Mouse (Mus musculus) kidney, adult 2 months (tissue): ENCODE measurements around the gene Ap1b1. TPM values are rescaled to one million over a fixed set of nuclear protein-coding genes. Genes with fewer than 3 reads are reported as not detected.
A peak's percentile ranks its signal among the peaks of the same experiment; 100 is the strongest.

Source experiments
- DNase-seq: peaks from one replicate; pipeline ENCODE4 v3.0.0; 2021
- H3K27ac ChIP-seq: fragments of 200-500 bp; 2 replicates; pipeline ENCODE4 v1.5.1; 2012; ENCODE audit warnings: low read depth, low read length, control low read depth, inconsistent platforms; ENCODE audit not compliant: insufficient read depth
- H3K27me3 ChIP-seq: fragments of 200-500 bp; replicated peaks from 2 replicates; pipeline ENCODE4 v1.6.1; 2012; ENCODE audit warnings: mild to moderate bottlenecking, moderate library complexity, low read length, inconsistent platforms; ENCODE audit not compliant: control insufficient read depth, insufficient read depth
- H3K36me3 ChIP-seq: fragments of 200-500 bp; 2 replicates; pipeline ENCODE4 v1.6.1; 2012; ENCODE audit warnings: mild to moderate bottlenecking, moderate library complexity, low read length, inconsistent platforms; ENCODE audit not compliant: control insufficient read depth, insufficient read depth
- H3K4me1 ChIP-seq: fragments of 200-500 bp; 2 replicates; pipeline ENCODE4 v1.6.1; 2011; ENCODE audit warnings: low read length; ENCODE audit not compliant: control insufficient read depth, insufficient read depth
- H3K4me3 ChIP-seq: fragments of 200-500 bp; 2 replicates; pipeline ENCODE4 v1.5.1; 2011; ENCODE audit warnings: mild to moderate bottlenecking, low read depth, low read length, control low read depth; ENCODE audit not compliant: insufficient read depth
- CTCF ChIP-seq: fragments of 200-500 bp; conservative IDR thresholded peaks from 2 replicates; pipeline ENCODE4 v1.5.1; 2011; ENCODE audit warnings: low read depth, mild to moderate bottlenecking, control low read depth, low read length, moderate library complexity, mixed read lengths; ENCODE audit not compliant: insufficient read depth, insufficient read length
- POLR2A ChIP-seq: fragments of 200-500 bp; IDR thresholded peaks from one replicate; pipeline ENCODE4 v1.6.1; 2011; ENCODE audit warnings: low read depth, low read length, control low read depth
- WGBS: fragments of 180-500 bp; shearing (Covaris S2); methylation state at CpG from one replicate; pipeline ENCODE4 v1.1.7; 2018; 5-methylcytosine and 5-hydroxymethylcytosine counted together
- polyA plus RNA-seq: library from polyadenylated mRNA; depleted of rRNA; stranded (reverse); fragments of >200 nt; gene quantifications from 2 replicates; pipeline ENCODE4 v1.2.3, GENCODE M21; 2012

Ap1b1 gene
- polyA plus RNA-seq, 1 experiment: 110 TPM

- no peak for DNase-seq
- 49% methylated on average over 13 of the region's 13 CpGs for WGBS
- H3K27ac ChIP-seq: no peak overlapping the region
- H3K4me1 ChIP-seq: peaks cover 16% of the 10 kb centered on the region
- no peaks in the 10 kb centered on the region for H3K36me3 ChIP-seq
- no peak overlapping the region for H3K4me3 ChIP-seq
- H3K27me3 ChIP-seq: no peaks in the 10 kb centered on the region
- TF ChIP-seq POLR2A: no peak
- TF ChIP-seq CTCF: no peak
These were observed 75.7 kb downstream of the Ap1b1 start for GRCm38 (mm10) chr11:5062326-5062725.

DNA sequence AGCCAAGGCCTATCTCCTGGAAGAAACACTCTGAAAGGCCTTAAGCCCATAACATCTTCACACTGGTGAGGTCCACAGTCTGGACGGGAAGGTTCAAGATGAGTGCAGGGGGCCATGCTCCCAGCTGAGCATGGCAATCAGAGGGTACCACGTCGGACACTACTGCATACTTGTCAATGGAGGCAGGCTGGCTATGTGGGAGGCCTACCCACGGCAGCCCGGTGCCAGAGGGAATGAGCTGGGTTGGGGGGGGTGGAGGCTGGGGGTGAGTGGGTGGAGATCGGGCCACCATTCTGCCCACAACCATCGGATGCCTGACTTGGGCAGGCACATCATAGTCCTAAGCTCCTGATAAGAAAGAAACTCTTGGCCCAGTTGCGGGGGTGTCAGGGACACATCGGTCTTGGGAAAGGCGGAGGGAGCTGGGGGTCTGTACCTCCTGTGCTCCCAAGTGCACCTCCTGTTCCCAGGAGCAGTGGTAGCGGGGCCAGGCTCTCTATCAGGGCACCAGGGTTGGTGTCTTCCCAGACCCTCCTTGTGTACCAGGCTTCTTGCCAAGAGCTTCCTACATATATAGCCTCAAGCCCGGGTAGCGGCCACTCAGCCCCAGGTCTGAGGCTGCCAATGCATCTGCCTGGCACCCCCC lies 76.4 kb downstream of the Ap1b1 start:
- Histone ChIP-seq H3K27ac (no peak overlapping the region), H3K27me3 (no peaks in the 10 kb centered on the region), H3K4me3 (no peak overlapping the region), H3K4me1 (peaks cover 16% of the 10 kb centered on the region), H3K36me3 (no peaks in the 10 kb centered on the region)
- 83% methylated on average over 13 of the region's 13 CpGs for WGBS
- no peak for TF ChIP-seq POLR2A
- no peak for TF ChIP-seq CTCF
- no peak for DNase-seq

DNA sequence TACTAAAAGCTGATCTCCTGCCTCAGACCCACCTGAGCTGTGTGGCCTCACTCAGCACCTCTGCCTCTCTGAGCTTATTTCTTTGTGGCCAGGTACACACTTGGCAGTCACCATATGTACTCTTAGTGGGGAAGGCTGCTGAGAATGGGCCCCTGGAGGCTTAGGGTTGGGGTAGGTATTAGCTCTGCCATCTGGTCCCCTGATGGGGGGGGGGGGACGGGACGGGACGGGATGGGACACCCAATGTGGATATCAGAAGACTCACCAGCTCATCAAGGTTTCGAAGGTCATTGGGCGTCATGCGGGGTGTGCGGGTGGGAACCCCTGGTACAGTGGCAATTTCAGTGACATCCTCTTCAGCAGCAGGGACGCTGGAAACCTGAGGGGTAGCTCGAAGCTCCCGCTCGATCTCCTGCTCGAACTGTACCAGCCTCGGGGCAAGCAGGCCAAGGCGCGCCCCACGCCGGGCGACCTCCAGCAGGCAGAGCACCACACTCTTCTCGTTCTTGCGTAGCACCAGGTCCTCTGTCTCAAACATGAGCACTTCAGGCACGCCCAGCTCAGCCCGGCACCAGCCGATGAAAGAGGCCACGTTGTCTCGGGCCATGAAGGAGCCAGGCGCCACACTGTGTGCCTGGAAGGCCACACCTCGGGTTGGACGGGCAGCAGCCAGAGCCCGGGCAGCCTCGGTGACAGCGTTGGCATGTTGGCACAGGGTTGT lies 77.1 kb downstream of the Ap1b1 start:
- DNase-seq: no peak
- TF ChIP-seq CTCF: no peak
- no peak for TF ChIP-seq POLR2A
- no peaks in the 10 kb centered on the region for H3K27me3 ChIP-seq
- WGBS: 77% methylated on average over 31 of the region's 31 CpGs
- H3K36me3 ChIP-seq: no peaks in the 10 kb centered on the region
- H3K4me3 ChIP-seq: peak overlapping the region; percentile 75; the same call in 1 of the 2 replicates
- H3K4me1 ChIP-seq: peaks cover 21% of the 10 kb centered on the region
- no peak overlapping the region for H3K27ac ChIP-seq

DNA sequence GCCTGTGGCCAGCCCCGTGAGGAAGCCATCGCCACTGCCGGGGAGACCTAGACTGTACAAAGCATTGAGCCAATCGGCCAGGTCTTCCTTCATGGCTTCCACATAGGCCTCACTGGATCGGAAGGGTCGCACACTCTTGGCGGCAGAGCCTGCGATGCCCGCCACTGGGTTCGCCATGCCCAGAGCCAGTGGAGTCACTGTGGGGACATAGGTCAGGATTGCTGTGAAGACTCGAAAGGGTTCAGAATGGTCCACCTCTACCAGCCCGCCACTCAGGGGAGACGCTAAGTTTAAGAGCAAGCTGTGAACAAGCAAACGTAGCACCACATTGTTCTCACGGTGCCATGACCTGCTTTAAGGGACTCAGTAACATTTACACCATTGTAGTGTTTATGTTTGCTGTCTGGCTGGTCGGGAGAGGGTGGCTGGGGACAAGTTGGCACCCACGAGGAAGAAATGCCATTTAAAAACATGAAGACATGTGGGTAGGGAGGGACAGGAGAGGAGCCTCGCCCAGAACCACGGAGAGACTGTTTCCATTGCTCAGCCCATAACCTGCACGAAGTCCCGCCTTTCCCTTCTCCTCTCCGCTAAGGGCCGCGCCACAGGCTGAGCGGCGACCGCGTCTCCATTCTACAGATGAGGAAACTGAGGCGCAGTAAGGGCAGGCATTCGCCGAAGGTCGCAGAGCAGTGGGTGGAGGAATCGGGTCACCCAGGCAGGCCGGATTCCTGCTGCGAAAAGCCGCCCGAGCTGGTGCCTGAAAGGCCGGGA lies 77.8 kb downstream of the Ap1b1 start:
- WGBS: 19% methylated on average over 38 of the region's 38 CpGs
- no peak for TF ChIP-seq POLR2A
- TF ChIP-seq CTCF: no peak
- Histone ChIP-seq H3K4me1 (peaks cover 19% of the 10 kb centered on the region), H3K27ac (no peak overlapping the region), H3K27me3 (no peaks in the 10 kb centered on the region), H3K36me3 (peaks cover 2% of the 10 kb centered on the region; the same call in 1 of the 2 replicates), H3K4me3 (peak overlapping the region; percentile 75)
- no peak for DNase-seq

GRCm38 (mm10) chr11:5065056-5065821 lies 78.6 kb downstream of the Ap1b1 start, which contains the start of gene Gas2l1:
Gene Gas2l1 (minus strand): TSS chr11:5065327.
- Histone ChIP-seq H3K27me3 (no peaks in the 10 kb centered on the region), H3K27ac (peak within 1 kb of the TSS; percentile 44; the same call in 1 of the 2 replicates), H3K4me1 (peaks cover 19% of the 10 kb centered on the region), H3K36me3 (peaks cover 3% of the 10 kb centered on the region), H3K4me3 (peak within 1 kb of the TSS; percentile 75)
- TF ChIP-seq CTCF (peak; percentile 75), POLR2A (no peak)
- WGBS: under 1% methylated on average over 47 of the region's 50 CpGs
- peak; percentile 95 for DNase-seq

DNA sequence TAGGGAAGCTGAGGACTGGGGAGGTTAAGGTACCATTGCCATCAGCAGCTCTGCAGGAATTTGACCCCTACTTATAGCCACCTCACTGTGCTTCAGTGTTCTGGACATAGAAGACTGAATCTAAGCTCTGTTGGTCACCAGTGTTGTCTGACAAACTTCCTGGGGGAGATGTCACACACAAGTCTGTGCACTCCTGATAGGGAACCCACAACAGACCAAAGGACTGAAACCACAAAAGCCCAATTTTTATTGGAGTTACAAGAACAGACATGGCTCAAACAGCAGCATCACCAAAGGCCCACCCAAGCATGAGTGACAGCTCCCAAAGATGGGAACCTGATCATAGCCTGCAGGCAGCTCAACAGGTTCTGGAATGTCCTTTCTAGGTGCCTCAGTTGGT lies 80.4 kb downstream of the Ap1b1 start:
- Histone ChIP-seq H3K36me3 (peaks cover 8% of the 10 kb centered on the region), H3K27ac (no peak overlapping the region), H3K4me1 (peaks cover 18% of the 10 kb centered on the region), H3K4me3 (no peak overlapping the region), H3K27me3 (no peaks in the 10 kb centered on the region)
- TF ChIP-seq CTCF (no peak), POLR2A (no peak)
- DNase-seq: no peak
